Mouse (Mus musculus): Measurements from ENCODE around the gene Gm14295.
"Not testable (repeated sequence)": the region's sequence is repeated elsewhere in the genome, so short reads cannot be mapped to it uniquely, and the experiment has no call there.

Gm14295 gene

DNA sequence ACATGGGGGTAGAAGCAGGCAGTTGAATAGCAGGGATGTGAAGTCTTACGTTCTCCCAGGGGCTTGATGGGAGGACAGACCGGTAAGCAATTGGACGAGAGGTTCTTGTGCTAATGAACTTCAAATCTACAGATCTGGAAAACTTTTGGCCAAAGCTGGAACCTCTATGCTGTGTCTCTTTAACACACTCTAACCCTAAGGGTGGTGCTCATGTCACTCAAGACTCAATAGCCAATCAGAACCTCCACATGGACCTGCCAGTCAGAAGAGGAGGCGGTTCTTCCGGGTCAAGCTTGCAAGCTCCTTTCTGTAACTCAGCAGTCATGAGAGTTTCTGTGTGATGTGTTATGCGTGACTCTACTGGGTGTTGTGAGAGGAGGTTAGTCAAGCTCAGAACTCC is at the start of gene Gm14295:
Gm14295 (plus strand) TSS at position 301 of the 400 bp plus-strand sequence.
- DNase-seq (ENCODE audit: low spot score), result not testable (repeated sequence)

GRCm38 (mm10) chr2:176798785-176799184 is 373 bp downstream of the Gm14295 start:
- not testable (repeated sequence) for DNase-seq (ENCODE audit: low spot score)

DNA sequence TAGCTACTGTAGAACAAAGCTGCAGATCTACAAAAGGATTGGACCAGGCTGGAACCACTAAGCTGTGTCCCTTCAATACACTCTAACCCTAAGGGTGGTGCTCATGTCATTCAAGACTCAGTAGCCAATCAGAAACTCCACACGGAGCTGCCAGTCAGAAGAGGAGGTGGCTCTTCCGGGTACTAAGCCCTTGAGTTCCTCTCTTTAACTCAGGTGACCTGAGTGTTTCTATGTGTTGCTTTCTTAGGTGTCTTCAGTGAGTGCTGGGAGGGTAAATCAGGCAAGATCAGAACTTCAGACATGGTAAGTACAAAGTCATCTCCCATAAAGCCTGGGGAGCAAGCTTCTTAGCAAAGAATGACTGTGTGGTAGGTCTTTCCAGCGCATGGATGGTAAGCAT is 32.4 kb downstream of the Gm14295 start, which contains the start of gene Gm14408:
Gm14408 (plus strand) TSS at position 301 of the 400 bp plus-strand sequence.
- DNase-seq (ENCODE audit: low spot score), result not testable (repeated sequence)

Data from ovary, postnatal 10 days (tissue).